Mouse (Mus musculus): ENCODE results near the gene Abat. TPM values are rescaled to one million over a fixed set of nuclear protein-coding genes. Genes with fewer than 3 reads are reported as not detected.

Gene Abat
- total RNA-seq, 4 experiments from 2014 or later = 88.1 to 157 (median 111) TPM

Small RNA genes lying within 50 kb of the gene (microRNA-seq; reads per million reads assigned to microRNA genes)
- 0 reads per million in 2 experiments for gene Gm22137

Other genes starting within 250 kb of the Abat start
- gene Tmem114, start 88.3 kb upstream of the Abat start, total RNA-seq (2022) = not detected
- gene Mettl22, start 42.6 kb upstream of the Abat start, total RNA-seq (2022) = 10 to 100 TPM; 16.4 to 22.2 (median 19.1) TPM
- gene Pmm2, start 124.2 kb downstream of the Abat start, total RNA-seq (2022) = 10 to 100 TPM; 56.5 to 79.9 (median 70.5) TPM
- 10 to 100 TPM; 22.7 to 24.9 (median 23.8) TPM for gene Tmem186, start 124.3 kb downstream of the Abat start, total RNA-seq (2022)
- gene Carhsp1, start 158.7 kb downstream of the Abat start, total RNA-seq (2022) = 100 to 1,000 TPM in 2 of 4 experiments, 10 to 100 TPM in 2; 47.3 to 133 (median 83.9) TPM
- not detected for gene Gm5767, start 167.3 kb downstream of the Abat start, total RNA-seq (2022)

Data from adrenal gland, adult 8-10 months (tissue).